Mouse (Mus musculus) layer of hippocampus, adult 8-10 months (tissue): Measurements from ENCODE around the gene Dusp16. TPM values are rescaled to one million over a fixed set of nuclear protein-coding genes. Genes with fewer than 3 reads are reported as not detected.
A peak's percentile ranks its signal among the peaks of the same experiment; 100 is the strongest.

ENCODE experiments used
- DNase-seq, 2 experiments: peaks; one replicate each; pipeline ENCODE4 v3.0.0; 2022; ENCODE audit warnings: low spot score in 2 of 2
- total RNA-seq, 4 experiments: library from RNA; stranded (reverse); gene quantifications; 2 replicates each; pipeline ENCODE4 v1.2.4; 2022

The Dusp16 gene
- 10 to 100 TPM; 10.4 to 13.8 (median 11.5) TPM for total RNA-seq

DNA sequence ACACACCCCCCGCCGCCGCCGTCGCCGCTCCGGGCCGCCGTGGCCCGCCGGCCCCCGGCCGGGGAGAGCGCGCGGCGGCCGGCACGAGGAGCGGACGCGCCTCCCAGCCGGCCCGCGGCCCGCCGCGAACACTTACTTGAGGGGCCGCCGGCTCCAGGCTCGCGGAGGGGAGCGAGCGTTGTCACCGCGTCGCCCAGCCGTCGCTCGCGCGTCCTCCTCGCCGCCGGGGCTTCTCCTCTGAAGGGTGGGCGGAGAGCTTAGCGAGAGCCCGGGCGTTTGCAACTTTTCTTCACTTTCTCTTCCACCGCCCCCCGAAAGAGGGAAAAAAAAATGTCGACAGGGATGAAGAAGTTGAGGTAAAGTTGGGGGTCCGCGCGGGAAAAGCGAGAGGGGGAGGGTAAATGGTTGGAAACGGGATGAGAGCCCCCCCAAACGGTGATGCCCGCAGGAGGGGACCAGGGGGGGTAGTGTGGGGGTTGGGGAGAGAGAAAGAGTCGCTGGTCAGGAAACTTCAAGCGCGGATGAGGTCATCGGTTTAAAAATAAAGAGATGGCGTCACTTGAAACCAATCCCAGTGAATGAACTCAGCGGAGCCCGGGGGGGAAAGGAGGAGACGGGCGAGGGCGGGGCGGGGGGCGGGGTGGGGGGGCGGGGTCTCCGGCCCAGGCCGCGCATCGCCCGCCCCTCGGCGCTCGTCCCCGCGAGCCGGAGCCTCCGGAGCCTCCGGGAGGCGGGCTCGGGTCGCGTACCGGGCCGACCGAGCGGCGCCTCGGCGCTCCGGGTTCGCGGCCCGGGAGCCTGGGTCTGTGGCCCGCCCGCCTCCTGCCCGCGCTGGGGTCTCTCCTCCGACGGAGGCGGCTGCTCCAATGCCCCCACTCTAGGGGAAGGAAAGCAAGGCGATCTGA, at the start of gene Dusp16:
Dusp16 (minus strand) TSS at position 485 of the 905 bp plus-strand sequence.
- DNase-seq, result peak; percentile 78 to 84

DNA sequence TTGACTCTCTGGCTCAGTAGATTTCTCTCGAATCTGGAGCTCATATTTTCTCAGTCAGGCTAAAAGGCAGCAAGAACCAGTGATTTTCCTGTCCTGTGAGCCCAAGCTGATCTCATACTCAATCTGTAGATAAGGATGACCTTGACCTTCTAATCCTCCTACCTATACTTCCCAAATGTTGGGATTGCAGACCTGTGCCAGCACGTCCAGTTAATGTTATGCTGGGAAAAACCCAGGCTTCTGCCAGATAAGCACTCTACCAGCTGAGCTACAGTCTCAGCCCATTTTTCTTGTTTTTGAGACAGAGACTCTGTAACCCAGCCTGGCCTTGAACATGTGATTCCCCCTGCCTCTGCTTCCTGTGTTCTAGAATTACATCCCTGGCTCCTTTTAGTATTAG, 47.9 kb upstream of the Dusp16 start:
- DNase-seq, result no peak

DNA sequence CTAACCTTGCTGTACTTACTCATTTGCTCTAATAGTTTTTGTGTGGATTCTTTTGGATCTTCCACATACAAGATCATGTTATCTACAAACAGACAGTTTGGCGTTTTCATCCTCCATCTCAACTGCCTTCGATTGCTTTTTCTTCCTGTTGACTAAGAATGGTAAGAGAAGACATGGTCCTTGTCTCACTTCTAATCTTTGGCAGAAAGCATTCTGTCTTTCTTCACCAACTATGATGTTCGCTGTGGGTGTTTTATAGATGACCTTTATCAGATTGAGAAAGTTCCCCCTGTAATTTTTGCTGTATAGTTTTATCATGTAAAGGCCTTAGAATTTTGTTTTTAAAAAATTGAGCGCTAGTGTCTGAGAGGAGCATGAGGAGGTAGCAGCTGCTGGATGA, 45.7 kb upstream of the Dusp16 start:
- no peak for DNase-seq

DNA sequence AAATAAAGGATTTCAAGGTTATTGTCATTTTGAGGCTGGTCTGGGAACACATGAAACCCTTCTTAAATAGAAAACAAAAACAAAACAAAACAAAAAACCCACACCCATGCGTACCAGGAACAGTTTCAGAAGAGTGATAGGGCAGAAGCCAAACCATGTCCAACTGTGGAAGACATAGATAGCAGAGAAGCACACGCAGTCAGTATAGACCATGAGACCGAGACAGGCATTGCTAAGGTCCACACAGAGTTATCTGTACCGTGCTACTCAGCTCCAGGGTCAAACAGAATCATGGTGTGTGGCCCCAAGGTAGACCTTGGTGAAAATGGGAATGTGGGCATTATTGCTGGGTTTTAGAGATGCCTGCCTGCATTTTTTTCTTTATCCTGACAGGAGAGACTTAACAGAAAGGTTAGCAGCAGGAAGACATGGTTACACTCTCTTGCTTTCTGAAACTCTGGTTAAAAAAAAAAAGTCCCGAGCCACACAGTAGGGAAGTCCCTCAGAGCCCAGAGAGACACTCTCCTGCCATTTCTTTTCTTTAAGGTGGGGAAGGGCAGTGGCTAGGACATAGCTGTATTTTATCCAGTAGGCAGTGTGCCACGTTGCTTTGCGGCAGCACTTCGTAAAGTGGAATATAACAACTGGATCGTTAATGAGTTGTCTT, 42.3 kb upstream of the Dusp16 start:
- DNase-seq, result no peak

DNA sequence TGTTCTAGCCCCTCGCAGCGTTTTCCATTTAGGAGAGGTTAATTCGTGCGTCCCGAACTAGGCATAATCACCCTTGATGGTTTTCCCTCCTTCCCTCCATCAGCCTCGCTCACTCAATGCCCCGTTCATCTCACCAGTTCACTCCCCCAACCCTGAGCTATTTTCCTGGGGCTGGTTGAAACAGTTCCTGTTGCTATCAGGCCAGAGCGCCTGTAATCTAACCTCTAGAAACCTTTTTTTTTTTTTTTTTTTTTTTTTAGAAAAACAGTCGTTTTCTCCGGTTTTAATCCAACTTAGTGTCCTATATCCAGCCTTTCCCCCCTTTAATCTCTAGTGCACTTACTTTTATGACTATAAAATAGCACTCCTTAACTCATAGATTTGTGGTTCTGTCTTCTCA, 38.4 kb upstream of the Dusp16 start:
- DNase-seq, result no peak

DNA sequence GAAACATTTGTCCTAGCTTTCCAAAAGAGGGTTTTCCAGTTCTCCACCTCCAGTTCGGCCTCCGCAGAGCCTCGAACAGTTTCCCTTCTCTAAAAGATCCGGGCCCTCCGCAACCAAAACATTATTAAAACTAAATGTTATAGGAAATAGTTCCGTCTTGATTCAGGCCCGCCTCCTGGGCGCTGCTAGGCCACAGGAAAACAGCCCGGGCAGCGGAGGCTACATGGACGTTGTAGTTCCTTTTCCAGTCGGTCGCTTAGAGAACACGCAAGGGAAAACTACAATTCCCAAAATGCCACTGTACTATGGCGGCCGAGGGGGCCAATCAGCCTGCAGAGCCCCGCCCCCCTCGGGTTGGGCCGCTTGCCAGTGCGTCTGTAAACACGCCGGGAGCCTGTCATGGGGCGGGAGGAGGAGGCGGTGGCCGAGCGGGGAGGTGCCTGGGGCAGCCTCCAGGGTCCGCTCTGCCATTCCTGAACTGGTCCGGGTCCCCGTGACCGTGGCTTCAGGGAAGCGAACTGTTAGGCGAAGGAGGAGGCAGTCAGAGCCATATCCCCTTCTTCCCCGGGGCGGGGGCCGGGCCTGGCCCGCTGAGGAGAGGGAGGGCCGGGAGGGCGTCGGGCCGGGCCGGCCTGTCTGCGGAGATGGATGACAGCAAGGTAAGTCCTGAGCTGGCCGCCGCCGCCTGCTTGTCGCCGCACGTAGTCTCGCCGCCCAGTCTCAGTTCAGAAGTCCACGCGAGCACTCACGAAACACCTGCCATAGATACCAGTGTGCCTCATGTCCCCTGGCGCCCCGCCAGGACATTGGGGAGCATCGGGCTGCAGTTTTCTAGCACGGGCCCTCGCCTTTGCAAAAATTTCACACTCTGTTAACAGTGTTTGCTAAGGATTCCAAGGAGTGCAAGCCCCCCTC, 37.6 kb upstream of the Dusp16 start, which contains the start of gene Crebl2:
Crebl2 (plus strand) TSS at position 369 of the 915 bp plus-strand sequence.
- DNase-seq, result peak; percentile 99 to 100

DNA sequence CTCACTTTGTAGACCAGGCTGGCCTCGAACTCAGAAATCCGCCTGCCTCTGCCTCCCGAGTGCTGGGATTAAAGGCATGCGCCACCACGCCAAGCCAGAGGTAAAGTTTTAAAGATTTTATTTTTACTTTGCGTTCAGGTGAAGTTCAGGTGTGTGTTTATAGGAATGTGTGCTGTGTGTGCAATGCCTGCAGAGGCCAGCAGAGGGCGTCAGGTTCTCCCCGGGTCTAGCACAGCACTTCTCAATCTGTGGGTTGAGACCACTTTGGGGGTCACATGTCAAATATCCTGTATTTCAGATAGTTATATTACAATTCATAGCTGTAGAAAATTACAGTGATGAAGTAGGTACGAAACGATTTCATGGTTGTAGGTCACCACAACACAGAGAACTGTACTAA, 30.4 kb upstream of the Dusp16 start:
- DNase-seq, result no peak

DNA sequence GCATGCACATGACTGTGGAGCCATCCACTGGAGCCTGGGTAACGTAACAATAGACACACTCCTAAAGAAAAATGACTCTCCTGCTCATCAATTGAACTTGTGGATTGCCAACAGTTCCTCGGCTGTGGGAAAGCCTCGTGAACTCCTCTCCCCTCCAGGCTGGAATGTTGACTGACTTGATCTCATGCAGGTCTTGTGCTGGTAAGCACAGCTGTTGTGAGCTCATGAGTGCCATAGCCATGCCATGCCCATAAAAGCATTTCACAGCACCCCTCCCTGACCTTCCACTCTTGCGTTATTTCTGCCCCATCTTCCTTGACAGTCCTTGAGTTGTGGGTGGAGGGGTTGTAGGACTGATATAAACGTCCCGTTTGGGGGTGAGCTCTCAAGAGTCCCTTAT, 28.0 kb upstream of the Dusp16 start:
- no peak for DNase-seq

DNA sequence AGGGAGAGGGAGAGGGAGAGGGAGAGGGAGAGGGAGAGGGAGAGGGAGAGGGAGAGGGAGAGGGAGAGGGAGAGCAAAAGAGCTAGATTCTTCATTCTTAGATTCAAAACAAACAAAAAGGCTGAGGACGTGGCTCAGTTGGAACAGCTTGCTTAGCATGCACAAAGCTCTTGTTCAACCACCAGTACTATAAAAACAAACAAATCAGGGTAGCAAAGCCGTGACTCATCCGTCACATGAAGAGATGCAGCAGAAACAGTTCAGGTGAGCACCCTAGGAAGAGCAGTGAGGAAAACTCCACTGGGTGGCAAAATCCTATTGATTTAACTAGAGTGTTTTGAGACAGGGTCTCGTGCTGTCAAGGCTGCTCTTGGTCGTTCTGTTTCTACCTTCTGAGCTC, 27.3 kb upstream of the Dusp16 start:
- DNase-seq, result no peak

DNA sequence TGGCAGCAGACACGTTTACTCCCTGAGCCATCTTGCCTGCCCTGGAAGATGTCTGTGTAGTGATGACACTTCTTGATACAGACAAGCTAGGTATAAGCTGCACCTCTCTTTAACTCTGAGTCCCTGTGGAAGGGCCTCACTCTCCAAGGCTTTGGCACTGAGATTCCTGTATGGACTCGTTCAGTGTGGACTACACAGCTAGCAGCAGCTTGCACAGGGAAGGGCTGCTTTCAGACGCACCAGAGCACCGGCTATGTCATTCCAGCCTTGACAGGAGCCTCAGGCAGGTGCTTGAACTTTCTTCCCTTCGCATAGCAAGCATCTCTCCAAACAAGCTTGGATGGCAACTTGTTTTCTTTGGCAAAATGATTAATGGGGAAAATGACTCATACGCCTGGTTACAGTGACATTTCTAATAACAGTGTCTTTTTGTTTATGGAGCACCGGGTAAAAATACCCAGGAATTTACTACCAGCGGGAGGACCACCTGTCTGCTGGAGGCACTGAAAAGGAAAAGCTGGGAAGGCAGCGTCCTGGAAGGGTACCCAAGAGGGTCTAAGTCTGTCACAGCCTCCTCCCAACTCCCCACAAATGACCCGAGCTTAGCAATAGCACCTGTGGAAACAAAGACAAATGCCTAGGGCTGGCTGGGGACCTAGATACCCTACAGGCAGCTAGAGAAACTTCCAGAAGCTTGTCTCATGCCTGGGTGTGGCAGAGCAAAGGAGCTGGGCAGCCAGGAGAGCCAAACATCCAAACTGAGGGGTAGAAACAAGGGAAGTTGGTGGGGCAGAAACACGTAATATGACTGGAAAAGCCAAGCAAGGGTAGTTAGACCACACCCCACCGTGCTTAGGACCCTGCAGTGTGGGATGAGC, 24.9 kb upstream of the Dusp16 start:
- no peak for DNase-seq

DNA sequence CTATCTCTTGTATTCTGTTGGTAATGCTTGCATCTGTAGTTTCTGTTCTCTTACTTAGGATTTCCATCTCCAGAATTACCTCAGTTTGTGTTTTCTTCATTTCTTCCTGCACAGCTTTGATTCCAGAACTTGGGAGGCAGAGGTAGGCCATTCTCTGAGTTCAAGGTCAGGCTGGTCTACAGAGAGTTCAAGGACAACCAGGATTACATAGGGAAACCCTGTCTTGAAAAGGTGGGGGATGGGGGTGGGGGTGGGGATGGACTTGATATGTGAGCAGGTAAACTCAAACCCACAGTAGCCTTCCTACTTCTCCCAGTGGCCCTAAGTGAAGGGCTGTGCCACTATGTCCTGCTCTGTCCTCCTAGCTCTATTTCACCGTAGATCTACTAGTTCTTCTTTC, 20.6 kb upstream of the Dusp16 start:
- no peak for DNase-seq

DNA sequence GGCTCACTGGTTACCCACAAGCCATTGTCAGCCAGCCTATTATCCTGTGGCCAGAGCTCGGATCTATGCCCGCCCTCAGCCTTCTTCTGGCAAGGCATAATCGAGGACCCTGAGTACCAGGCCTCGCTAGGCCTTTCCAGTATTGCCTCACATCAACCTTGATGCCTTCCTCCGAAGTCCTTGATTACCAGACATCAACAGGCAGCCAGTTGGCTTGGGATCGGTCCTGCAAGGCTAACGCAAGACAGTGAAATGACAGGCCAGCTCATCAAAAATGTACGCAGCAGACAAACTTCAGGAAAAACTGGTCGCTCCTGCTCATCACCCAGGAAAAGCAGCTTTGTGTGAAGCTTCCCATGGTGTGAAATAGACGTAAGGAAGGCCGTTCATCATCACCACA, 15.4 kb upstream of the Dusp16 start:
- no peak for DNase-seq

DNA sequence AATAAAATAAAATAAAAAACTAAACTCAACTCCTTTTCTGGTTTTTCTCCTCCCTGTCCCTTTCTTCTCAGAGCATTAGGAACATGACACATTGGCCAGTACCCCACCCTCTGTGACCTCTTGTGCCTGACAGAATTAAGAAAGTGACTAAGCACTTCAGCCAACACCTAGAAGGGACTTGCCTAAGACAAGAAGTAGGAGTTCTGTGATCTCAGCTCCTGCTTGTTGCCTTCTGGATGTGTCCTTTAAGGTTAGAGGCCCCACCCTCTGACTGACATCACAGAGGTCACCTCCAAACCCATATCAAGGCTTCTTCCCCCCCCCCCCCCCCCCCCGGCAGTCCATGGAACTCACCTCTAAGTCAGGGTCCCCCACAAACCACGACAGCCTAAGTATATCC, 14.7 kb upstream of the Dusp16 start:
- DNase-seq, result no peak

DNA sequence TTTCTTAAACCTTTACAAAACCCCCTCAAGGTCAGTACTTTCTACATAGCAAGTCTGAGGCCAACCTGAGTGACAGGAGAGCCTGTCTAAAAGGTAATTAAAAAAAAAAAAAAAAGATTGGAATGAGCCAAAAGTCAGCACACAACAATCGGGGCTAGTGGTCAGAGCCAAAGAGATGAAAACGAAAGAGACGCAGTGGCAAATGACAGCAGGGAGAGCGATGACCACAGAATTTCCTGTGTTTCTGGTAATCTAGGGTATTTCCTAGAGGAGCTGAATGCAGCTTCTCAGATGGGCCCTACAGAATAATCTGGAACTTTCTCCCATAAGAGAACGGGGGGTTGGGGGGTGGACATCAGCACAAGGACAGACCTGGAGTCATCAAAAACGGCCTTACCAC, 13.7 kb upstream of the Dusp16 start:
- no peak for DNase-seq

DNA sequence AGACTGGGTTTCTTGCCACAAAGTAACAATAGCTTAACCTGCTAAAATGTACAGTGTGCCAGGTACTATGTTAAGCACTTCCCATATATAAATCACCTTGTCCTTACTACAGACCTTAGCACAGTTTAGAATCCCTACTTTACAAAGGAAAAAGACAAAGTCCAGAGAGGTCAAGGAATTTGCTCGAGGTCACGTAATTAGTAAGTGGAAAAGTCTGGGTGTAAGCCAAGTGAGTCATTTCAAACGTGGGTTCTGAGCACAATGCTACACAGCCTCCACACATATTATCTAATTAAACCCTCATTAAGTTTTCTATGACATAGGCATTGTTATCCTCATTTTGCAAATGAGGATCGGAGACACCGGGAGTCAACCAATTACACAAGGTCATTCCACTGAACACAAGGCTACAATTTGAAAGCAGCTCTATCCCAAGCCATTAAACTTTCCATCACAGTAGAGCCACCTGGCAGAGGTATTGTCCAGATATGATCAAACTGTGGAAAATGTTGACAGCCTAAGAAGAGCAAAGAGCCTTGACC, 12.4 kb upstream of the Dusp16 start:
- no peak for DNase-seq

DNA sequence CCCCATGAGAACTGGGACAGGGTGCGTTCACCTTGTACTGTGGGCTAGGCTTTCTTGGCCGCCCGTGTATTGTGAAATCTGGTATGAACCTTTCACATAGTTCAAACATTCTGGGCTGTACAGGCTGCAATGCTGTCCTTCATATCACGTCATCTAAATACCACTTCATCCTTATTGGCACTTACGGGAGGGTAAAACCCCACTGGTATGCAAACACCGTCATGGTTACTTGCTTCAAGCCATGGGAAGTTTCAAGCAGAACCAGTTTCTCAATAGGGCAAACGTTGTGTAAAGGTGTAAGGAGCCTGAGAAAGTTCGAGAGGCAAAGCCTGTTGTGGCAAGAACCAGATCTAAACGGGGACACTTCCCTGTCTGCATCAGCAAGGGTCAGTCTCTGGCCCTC, 10.2 kb upstream of the Dusp16 start:
- no peak for DNase-seq

DNA sequence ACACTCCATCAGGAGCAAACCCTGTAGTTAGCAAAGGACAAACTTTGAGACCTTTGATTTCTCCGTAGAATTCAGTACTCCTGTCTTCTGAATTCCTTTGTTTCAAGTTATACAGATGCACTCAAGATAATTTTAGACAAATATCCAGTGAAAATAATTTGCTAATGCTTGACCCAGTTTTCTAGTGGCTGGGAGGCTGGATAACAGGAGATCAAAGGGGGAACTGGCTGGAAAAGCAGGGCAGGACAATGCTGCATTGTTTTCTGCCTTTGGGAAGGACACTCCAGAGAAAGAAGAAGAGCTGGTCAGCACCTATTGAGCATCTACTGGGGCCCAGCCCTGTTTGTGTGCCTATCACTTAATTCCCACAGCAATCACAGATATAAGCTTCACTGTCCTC, 9.1 kb upstream of the Dusp16 start:
- no peak for DNase-seq

DNA sequence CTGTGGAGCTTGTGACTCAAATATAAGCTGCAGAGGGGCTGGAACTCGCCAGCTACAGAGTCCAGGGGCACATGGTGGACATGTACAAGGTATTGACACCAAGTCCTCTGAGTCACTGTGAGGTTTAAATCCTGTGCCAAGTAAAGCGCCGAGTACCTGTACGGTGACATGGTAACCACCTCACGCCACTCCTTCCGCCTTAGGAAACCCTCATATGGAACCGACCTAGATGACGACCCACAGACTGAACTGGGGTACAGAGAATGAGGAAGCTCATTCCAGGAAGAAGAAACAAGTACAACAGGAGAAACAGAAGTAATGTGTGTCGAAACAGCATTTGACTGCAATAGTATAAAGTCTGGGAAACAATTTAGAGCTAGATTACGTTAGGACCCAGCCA, 3.9 kb upstream of the Dusp16 start:
- DNase-seq, result no peak

DNA sequence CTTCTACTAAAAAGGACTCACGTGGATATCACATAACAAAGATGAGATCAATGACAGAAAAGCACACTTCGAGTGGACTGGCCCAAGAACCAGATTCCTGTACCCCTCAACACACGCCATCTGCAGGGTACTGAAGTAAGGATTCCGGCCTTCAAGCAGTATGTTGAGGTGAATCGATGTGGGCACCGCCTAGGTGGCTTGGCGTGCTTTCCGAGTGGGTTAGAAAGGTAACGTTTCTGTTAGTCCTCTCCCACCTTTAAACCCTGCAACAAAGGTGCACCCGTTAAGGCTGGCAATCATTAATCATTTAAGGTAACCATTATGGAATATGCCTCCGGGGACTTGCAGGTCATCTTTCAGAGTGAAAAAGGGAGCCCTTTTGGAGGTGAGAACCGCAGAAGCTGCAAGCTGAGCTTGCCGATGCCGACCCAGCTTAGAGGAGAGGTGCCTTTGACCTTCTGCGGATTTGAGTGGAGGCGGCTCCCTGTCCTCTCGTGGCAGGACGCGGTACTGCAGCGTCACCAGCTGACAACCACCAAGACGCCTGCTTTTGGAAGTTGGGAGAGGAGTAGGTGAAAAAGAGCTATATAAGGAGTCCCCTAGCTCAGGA, 1.6 kb upstream of the Dusp16 start:
- peak; percentile 60 to 78 for DNase-seq
